Mouse (Mus musculus): ENCODE measurements at regions not wholly inside any gene's neighbourhood (a gene's known extent, or its start where the extent isn't known, plus 50 kb on each side); places are given as distances from the start of the nearest gene placed in this dataset.

GRCm38 (mm10) chr12:95054887-95055286 lies 637.1 kb upstream of the Flrt2 start:
- Histone ChIP-seq H3K27ac (replicated peaks) (no peak overlapping the region), H3K4me1 (no peaks in the 10 kb centered on the region), H3K4me2 (no peak overlapping the region), H3K27me3 (replicated peaks) (no peaks in the 10 kb centered on the region), H3K9ac (replicated peaks) (no peak overlapping the region), H3K36me3 (no peaks in the 10 kb centered on the region), H3K9me3 (replicated peaks) (no peaks in the 10 kb centered on the region), H3K4me3 (replicated peaks) (no peak overlapping the region)
- WGBS: 89% methylated on average over 3 of the region's 3 CpGs
- ATAC-seq (ENCODE audit: low FRiP score): no peak

- H3K4me1 ChIP-seq: no peaks in the 10 kb centered on the region
- 49% methylated on average over 7 of the region's 7 CpGs for WGBS
- no peak for ATAC-seq (ENCODE audit: low FRiP score)
- no peaks in the 10 kb centered on the region for H3K9me3 ChIP-seq (replicated peaks)
- no peak overlapping the region for H3K27ac ChIP-seq (replicated peaks)
- H3K27me3 ChIP-seq (replicated peaks): no peaks in the 10 kb centered on the region
- H3K4me2 ChIP-seq: no peak overlapping the region
- no peak overlapping the region for H3K9ac ChIP-seq (replicated peaks)
- H3K4me3 ChIP-seq (replicated peaks): no peak overlapping the region
- H3K36me3 ChIP-seq: no peaks in the 10 kb centered on the region
Measured at GRCm38 (mm10) chr12:95056926-95057325, 635.1 kb upstream of the Flrt2 start.

GRCm38 (mm10) chr12:95059396-95059795 lies 632.6 kb upstream of the Flrt2 start:
- H3K9me3 ChIP-seq (replicated peaks): no peaks in the 10 kb centered on the region
- 88% methylated on average over 2 of the region's 2 CpGs for WGBS
- no peak overlapping the region for H3K27ac ChIP-seq (replicated peaks)
- H3K27me3 ChIP-seq (replicated peaks): no peaks in the 10 kb centered on the region
- H3K4me1 ChIP-seq: no peaks in the 10 kb centered on the region
- no peak for ATAC-seq (ENCODE audit: low FRiP score)
- H3K4me2 ChIP-seq: no peak overlapping the region
- H3K4me3 ChIP-seq (replicated peaks): no peak overlapping the region
- no peak overlapping the region for H3K9ac ChIP-seq (replicated peaks)
- no peaks in the 10 kb centered on the region for H3K36me3 ChIP-seq

- Histone ChIP-seq H3K4me2 (no peak overlapping the region), H3K9ac (replicated peaks) (no peak overlapping the region), H3K9me3 (replicated peaks) (no peaks in the 10 kb centered on the region), H3K27me3 (replicated peaks) (no peaks in the 10 kb centered on the region), H3K36me3 (no peaks in the 10 kb centered on the region), H3K4me1 (no peaks in the 10 kb centered on the region), H3K4me3 (replicated peaks) (no peak overlapping the region), H3K27ac (replicated peaks) (no peak overlapping the region)
- ATAC-seq (ENCODE audit: low FRiP score): no peak
- 79% methylated on average over 2 of the region's 2 CpGs for WGBS
Measured at GRCm38 (mm10) chr12:95072307-95072706, 619.7 kb upstream of the Flrt2 start.

- H3K27ac ChIP-seq (replicated peaks): no peak overlapping the region
- no peak for ATAC-seq (ENCODE audit: low FRiP score)
- no peak overlapping the region for H3K4me3 ChIP-seq (replicated peaks)
- H3K9ac ChIP-seq (replicated peaks): no peak overlapping the region
- no peaks in the 10 kb centered on the region for H3K27me3 ChIP-seq (replicated peaks)
- no peaks in the 10 kb centered on the region for H3K36me3 ChIP-seq
- H3K4me1 ChIP-seq: no peaks in the 10 kb centered on the region
- no peak overlapping the region for H3K4me2 ChIP-seq
- H3K9me3 ChIP-seq (replicated peaks): no peaks in the 10 kb centered on the region
- WGBS: 67% methylated on average over 3 of the region's 3 CpGs
Measured at GRCm38 (mm10) chr12:95119223-95119952, 572.6 kb upstream of the Flrt2 start.

GRCm38 (mm10) chr12:95132804-95133203 lies 559.2 kb upstream of the Flrt2 start:
- Histone ChIP-seq H3K4me2 (no peak overlapping the region), H3K36me3 (no peaks in the 10 kb centered on the region), H3K9me3 (replicated peaks) (no peaks in the 10 kb centered on the region), H3K27ac (replicated peaks) (no peak overlapping the region), H3K27me3 (replicated peaks) (no peaks in the 10 kb centered on the region), H3K4me3 (replicated peaks) (no peak overlapping the region), H3K9ac (replicated peaks) (no peak overlapping the region), H3K4me1 (no peaks in the 10 kb centered on the region)
- no peak for ATAC-seq (ENCODE audit: low FRiP score)
- 65% methylated on average over 1 of the region's 1 CpGs for WGBS

GRCm38 (mm10) chr12:95133482-95133881 lies 558.5 kb upstream of the Flrt2 start:
- no peaks in the 10 kb centered on the region for H3K4me1 ChIP-seq
- no peak for ATAC-seq (ENCODE audit: low FRiP score)
- no peak overlapping the region for H3K4me2 ChIP-seq
- WGBS: 84% methylated on average over 4 of the region's 4 CpGs
- no peak overlapping the region for H3K27ac ChIP-seq (replicated peaks)
- H3K27me3 ChIP-seq (replicated peaks): no peaks in the 10 kb centered on the region
- no peak overlapping the region for H3K4me3 ChIP-seq (replicated peaks)
- H3K36me3 ChIP-seq: no peaks in the 10 kb centered on the region
- H3K9ac ChIP-seq (replicated peaks): no peak overlapping the region
- no peaks in the 10 kb centered on the region for H3K9me3 ChIP-seq (replicated peaks)

- Histone ChIP-seq H3K27ac (replicated peaks) (no peak overlapping the region), H3K36me3 (no peaks in the 10 kb centered on the region), H3K4me2 (no peak overlapping the region), H3K9ac (replicated peaks) (no peak overlapping the region), H3K4me3 (replicated peaks) (no peak overlapping the region), H3K9me3 (replicated peaks) (no peaks in the 10 kb centered on the region), H3K27me3 (replicated peaks) (no peaks in the 10 kb centered on the region), H3K4me1 (no peaks in the 10 kb centered on the region)
- no peak for ATAC-seq (ENCODE audit: low FRiP score)
- whole genome bisulfite sequencing: 90% methylated on average over 2 of the region's 2 CpGs
Measured at GRCm38 (mm10) chr12:95138167-95138566, 553.9 kb upstream of the Flrt2 start.

GRCm38 (mm10) chr12:95171051-95171450 lies 521.0 kb upstream of the Flrt2 start:
- no peaks in the 10 kb centered on the region for H3K27me3 ChIP-seq (replicated peaks)
- no peaks in the 10 kb centered on the region for H3K4me1 ChIP-seq
- no peak for ATAC-seq (ENCODE audit: low FRiP score)
- H3K27ac ChIP-seq (replicated peaks): no peak overlapping the region
- no peaks in the 10 kb centered on the region for H3K9me3 ChIP-seq (replicated peaks)
- WGBS: 68% methylated on average over 2 of the region's 2 CpGs
- no peak overlapping the region for H3K9ac ChIP-seq (replicated peaks)
- no peak overlapping the region for H3K4me3 ChIP-seq (replicated peaks)
- no peaks in the 10 kb centered on the region for H3K36me3 ChIP-seq
- no peak overlapping the region for H3K4me2 ChIP-seq

- H3K9ac ChIP-seq (replicated peaks): no peak overlapping the region
- H3K4me2 ChIP-seq: no peak overlapping the region
- 56% methylated on average over 1 of the region's 1 CpGs for WGBS
- H3K27me3 ChIP-seq (replicated peaks): no peaks in the 10 kb centered on the region
- H3K4me1 ChIP-seq: no peaks in the 10 kb centered on the region
- H3K27ac ChIP-seq (replicated peaks): no peak overlapping the region
- H3K36me3 ChIP-seq: no peaks in the 10 kb centered on the region
- H3K9me3 ChIP-seq (replicated peaks): no peaks in the 10 kb centered on the region
- no peak overlapping the region for H3K4me3 ChIP-seq (replicated peaks)
- ATAC-seq (ENCODE audit: low FRiP score): no peak
Measured at GRCm38 (mm10) chr12:95173810-95174402, 518.1 kb upstream of the Flrt2 start.

- no peak overlapping the region for H3K9ac ChIP-seq (replicated peaks)
- no peaks in the 10 kb centered on the region for H3K36me3 ChIP-seq
- no peak overlapping the region for H3K4me2 ChIP-seq
- H3K4me1 ChIP-seq: no peaks in the 10 kb centered on the region
- no peak overlapping the region for H3K4me3 ChIP-seq (replicated peaks)
- H3K9me3 ChIP-seq (replicated peaks): no peaks in the 10 kb centered on the region
- no peak overlapping the region for H3K27ac ChIP-seq (replicated peaks)
- WGBS: 88% methylated on average over 8 of the region's 8 CpGs
- no peak for ATAC-seq (ENCODE audit: low FRiP score)
- H3K27me3 ChIP-seq (replicated peaks): no peaks in the 10 kb centered on the region
Measured at GRCm38 (mm10) chr12:95202486-95202885, 489.5 kb upstream of the Flrt2 start.

GRCm38 (mm10) chr12:95205081-95205480 lies 486.9 kb upstream of the Flrt2 start:
- no peak overlapping the region for H3K4me3 ChIP-seq (replicated peaks)
- 76% methylated on average over 3 of the region's 3 CpGs for WGBS
- H3K9ac ChIP-seq (replicated peaks): no peak overlapping the region
- H3K4me2 ChIP-seq: no peak overlapping the region
- H3K4me1 ChIP-seq: no peaks in the 10 kb centered on the region
- no peak for ATAC-seq (ENCODE audit: low FRiP score)
- no peaks in the 10 kb centered on the region for H3K36me3 ChIP-seq
- H3K27ac ChIP-seq (replicated peaks): no peak overlapping the region
- no peaks in the 10 kb centered on the region for H3K27me3 ChIP-seq (replicated peaks)
- H3K9me3 ChIP-seq (replicated peaks): no peaks in the 10 kb centered on the region

Measured in neural tube, embryonic 15.5 days (tissue).